Mouse (Mus musculus) erythroblast, embryonic 14.5 days (primary cell): ENCODE results near the gene Btc.

Experiments
- GATA1 ChIP-seq: IDR thresholded peaks from 2 replicates; pipeline ENCODE4 v1.6.1; 2012; ENCODE audit warnings: low read length, inconsistent platforms, mixed read lengths
- TAL1 ChIP-seq: IDR thresholded peaks from 3 replicates; pipeline ENCODE4 v1.6.1; 2012; ENCODE audit warnings: low read length, inconsistent platforms, mixed read lengths

DNA sequence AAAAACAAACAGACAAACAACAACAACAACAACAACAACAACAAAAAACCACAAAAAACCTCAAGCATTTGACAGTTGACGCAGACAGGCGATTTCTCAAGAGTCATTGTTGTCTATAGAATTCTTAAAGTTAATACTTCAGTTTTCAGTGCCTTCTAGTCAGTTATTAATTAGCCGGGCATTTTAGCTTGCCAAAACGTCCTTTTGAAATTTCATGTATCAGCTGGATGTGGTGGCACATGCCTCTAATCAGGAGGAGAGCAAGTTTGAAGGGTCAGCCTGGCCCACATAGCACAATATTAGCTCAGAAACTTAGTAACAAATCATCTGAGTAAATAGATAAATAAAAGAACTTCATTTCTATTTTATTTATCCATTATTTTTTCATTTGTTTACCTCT is 487 bp upstream of the Btc start:
- no peak for TF ChIP-seq GATA1
- TF ChIP-seq TAL1 = no peak
